Mouse (Mus musculus) heart, adult 2 months (tissue): ENCODE data around the gene Eif3j1. TPM values are rescaled to one million over a fixed set of nuclear protein-coding genes. Genes with fewer than 3 reads are reported as not detected.
"Not testable (repeated sequence)": the region's sequence is repeated elsewhere in the genome, so short reads cannot be mapped to it uniquely, and the experiment has no call there.

Experiments used
- DNase-seq, 2 experiments: peaks; one replicate each; pipeline ENCODE4 v3.0.0; 2021
- H3K27ac ChIP-seq: fragments of 200-600 bp; 2 replicates; pipeline ENCODE4 v1.8.1; 2022
- H3K27me3 ChIP-seq: fragments of 200-500 bp; 2 replicates; pipeline ENCODE4 v1.6.1; 2012; ENCODE audit warnings: mild to moderate bottlenecking, low read length, inconsistent platforms, mixed read lengths; ENCODE audit not compliant: control insufficient read depth, insufficient read depth
- H3K36me3 ChIP-seq: fragments of 200-500 bp; 2 replicates; pipeline ENCODE4 v1.6.1; 2012; ENCODE audit warnings: low read length, inconsistent platforms; ENCODE audit not compliant: control insufficient read depth, insufficient read depth
- H3K4me1 ChIP-seq: fragments of 200-500 bp; 2 replicates; pipeline ENCODE4 v1.6.1; 2011; ENCODE audit warnings: low read length; ENCODE audit not compliant: control insufficient read depth, insufficient read depth
- H3K4me3 ChIP-seq: fragments of 200-600 bp; 2 replicates; pipeline ENCODE4 v1.8.1; 2022
- H3K79me2 ChIP-seq: fragments of 200-500 bp; replicated peaks from 2 replicates; pipeline ENCODE4 v1.6.1; 2012; ENCODE audit warnings: mild to moderate bottlenecking, inconsistent platforms, low read length, moderate library complexity, mixed read lengths; ENCODE audit not compliant: control insufficient read depth, insufficient read depth
- H3K9ac ChIP-seq: fragments of 200-500 bp; 2 replicates; pipeline ENCODE4 v1.6.1; 2012; ENCODE audit warnings: low read depth, mild to moderate bottlenecking, control low read depth, inconsistent platforms, low read length, mixed read lengths
- CTCF ChIP-seq: fragments of 200-600 bp; IDR thresholded peaks from 2 replicates; pipeline ENCODE4 v1.8.1; 2022; ENCODE audit warnings: antibody characterized with exemption, mild to moderate bottlenecking, moderate library complexity
- EP300 ChIP-seq: fragments of 200-500 bp; IDR thresholded peaks from 2 replicates; pipeline ENCODE4 v1.6.1; 2011; ENCODE audit warnings: low read depth, low read length, control low read depth; ENCODE audit not compliant: insufficient read depth
- POLR2A ChIP-seq: fragments of 200-500 bp; IDR thresholded peaks from 2 replicates; pipeline ENCODE4 v1.6.1; 2011; ENCODE audit warnings: mild to moderate bottlenecking, low read depth, low read length, control low read depth; ENCODE audit not compliant: insufficient read depth
- WGBS: fragments of 180-500 bp; shearing (Covaris S2); methylation state at CpG from one replicate; pipeline ENCODE4 v1.1.7; 2018; 5-methylcytosine and 5-hydroxymethylcytosine counted together
- intact Hi-C: fragments of 180-260 bp; cut with DNase I; formaldehyde crosslinking; loops from one replicate; pipeline ENCODE4 v1.15.1; 2025
- long read RNA-seq: library from polyadenylated mRNA; stranded (forward); transcript quantifications from one replicate; pipeline ENCODE4 v2.0.0, GENCODE M21; 2021
- polyA plus RNA-seq: library from polyadenylated mRNA; depleted of rRNA; stranded (reverse); fragments of >200 nt; gene quantifications from 2 replicates; pipeline ENCODE4 v1.2.3, GENCODE M21; 2012; rRNA removed
- total RNA-seq, 2 experiments: library from RNA; stranded (reverse); gene quantifications; 2 replicates each; pipeline ENCODE4 v1.2.3; 2021

Gene Eif3j1
- total RNA-seq (10 to 100 TPM; 20.0 to 22.2 TPM), polyA plus RNA-seq (4.7 and 15.6 TPM in 2 replicates)
- long read RNA-seq, full-length matches to known transcripts: 71 of 77 reads
- long read RNA-seq, partial matches to known transcripts: 1 of 77 reads
- long read RNA-seq, other reads (novel, unspliced or antisense): 5 of 77 reads

DNA sequence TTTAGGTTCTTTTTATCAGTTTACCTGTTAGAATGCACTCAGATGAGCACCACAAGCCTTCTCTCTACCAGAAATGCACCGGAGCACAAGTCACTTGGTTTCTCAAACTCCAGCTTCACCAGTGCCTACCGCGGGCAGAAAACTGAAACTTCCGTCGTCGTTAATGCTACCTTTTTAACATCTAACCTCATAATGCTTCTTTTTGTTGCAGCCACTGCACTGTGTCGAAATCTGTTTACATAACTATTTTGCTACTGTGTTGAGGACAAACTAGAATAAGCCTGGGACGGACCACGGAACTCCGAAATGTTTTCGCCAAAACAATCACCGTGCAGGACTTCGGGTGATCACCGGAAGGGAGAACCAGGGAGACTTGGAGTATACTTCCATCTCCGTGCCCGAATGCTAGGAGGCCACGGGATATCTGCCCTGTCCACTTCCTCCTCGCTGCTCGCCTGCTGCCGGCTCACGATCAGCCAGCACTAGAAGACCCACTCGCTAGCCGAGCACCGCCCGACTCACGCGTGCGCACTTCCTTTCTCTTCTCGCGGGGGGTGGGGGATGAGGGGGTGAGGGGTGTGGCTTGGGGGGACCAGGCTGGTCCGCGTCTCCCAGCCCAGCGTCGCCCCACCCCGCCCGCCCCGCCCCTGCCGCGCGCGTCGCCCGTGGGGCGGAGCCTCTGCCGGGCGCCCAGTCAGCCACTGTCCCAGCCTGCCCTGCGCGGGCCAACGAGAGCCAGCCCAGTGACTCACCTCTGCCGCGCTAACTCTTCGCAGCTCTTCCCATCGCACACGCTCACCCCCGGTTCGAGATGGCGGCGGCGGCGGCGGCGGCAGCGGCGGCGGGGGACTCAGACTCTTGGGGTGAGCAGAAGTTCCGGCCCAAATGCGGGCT is at the start of gene Eif3j1:
Gene Eif3j1 (plus strand): TSS at position 685 of the 894 bp plus-strand sequence.
- TF ChIP-seq EP300 (peak; percentile 69), CTCF (no peak), POLR2A (peak; percentile 100)
- intact Hi-C loops: loop anchor here (5.0 kb wide), 2 partner anchors 71 to 89 kb away; partner anchors contain the start of genes Ctdspl2, Mageb3 and Spg11
- Histone ChIP-seq H3K4me3 (peak within 1 kb of the TSS; percentile 97), H3K9ac (peak within 1 kb of the TSS; percentile 84), H3K4me1 (peaks cover 5% of the 10 kb centered on the region), H3K79me2 (no peaks in the 10 kb centered on the region), H3K36me3 (peaks cover 20% of the 10 kb centered on the region), H3K27ac (peak within 1 kb of the TSS; percentile 98), H3K27me3 (no peaks in the 10 kb centered on the region)
- WGBS: under 1% methylated on average over 64 of the region's 67 CpGs
- DNase-seq: peak; percentile 92 to 94

DNA sequence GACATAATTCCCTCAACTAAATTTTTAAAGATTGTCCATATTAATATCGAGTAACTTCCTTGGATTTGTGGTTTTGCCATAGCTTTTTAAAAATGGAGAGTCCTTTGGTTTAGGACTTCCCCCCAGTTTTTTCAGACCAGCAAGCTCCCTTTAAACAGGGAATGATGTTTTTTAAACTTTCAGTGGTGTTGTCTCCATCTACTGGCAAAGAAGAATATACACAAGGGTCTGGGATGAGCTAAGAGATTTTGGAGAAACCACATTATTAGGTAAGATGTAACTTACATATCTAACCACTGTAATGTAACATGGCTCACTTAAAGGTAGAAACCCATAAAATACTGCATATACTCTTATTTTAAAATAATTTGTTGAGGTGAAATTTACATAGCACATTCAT is 32.6 kb upstream of the Eif3j1 start:
- TF ChIP-seq CTCF (peak; percentile 58), EP300 (no peak)
- Histone ChIP-seq H3K27me3 (no peaks in the 10 kb centered on the region), H3K4me1 (no peaks in the 10 kb centered on the region), H3K36me3 (no peaks in the 10 kb centered on the region; the same call in none of the 2 replicates), H3K9ac (no peak overlapping the region), H3K4me3 (no peak overlapping the region), H3K79me2 (peaks cover 1% of the 10 kb centered on the region; the same call in 1 of the 2 replicates), H3K27ac (no peak overlapping the region)
- no peak for DNase-seq
- intact Hi-C loops: no loop called here
- 79% methylated on average over 1 of the region's 1 CpGs for WGBS

DNA sequence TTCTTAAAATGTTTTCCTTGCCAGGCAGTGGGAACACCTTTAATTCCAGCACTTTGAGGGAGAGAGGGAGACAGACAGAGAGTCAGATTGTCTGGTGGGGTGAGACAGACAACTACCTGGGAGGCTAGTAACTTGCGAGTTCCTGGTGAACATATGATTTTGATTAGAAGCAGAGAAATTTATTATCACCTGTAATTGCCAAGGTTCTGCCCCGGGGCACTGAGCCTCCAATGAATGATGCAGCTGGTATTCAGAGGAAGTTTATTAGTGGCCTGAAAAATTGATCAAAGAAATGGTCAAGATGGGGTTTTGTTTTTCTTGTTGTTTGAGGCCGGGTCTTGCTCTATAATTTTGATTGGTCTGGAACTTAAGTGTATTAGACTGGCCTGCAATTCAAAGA is 19.5 kb upstream of the Eif3j1 start:
- DNase-seq: no peak
- H3K4me1 ChIP-seq: no peaks in the 10 kb centered on the region
- no peak overlapping the region for H3K9ac ChIP-seq
- H3K27ac ChIP-seq: no peak overlapping the region
- TF ChIP-seq CTCF (no peak), EP300 (no peak), POLR2A (no peak)
- H3K36me3 ChIP-seq: no peaks in the 10 kb centered on the region
- H3K27me3 ChIP-seq: no peaks in the 10 kb centered on the region
- no peak overlapping the region for H3K4me3 ChIP-seq
- intact Hi-C loops: no loop called here
- WGBS: 95% methylated on average over 3 of the region's 3 CpGs
- H3K79me2 ChIP-seq: no peaks in the 10 kb centered on the region

DNA sequence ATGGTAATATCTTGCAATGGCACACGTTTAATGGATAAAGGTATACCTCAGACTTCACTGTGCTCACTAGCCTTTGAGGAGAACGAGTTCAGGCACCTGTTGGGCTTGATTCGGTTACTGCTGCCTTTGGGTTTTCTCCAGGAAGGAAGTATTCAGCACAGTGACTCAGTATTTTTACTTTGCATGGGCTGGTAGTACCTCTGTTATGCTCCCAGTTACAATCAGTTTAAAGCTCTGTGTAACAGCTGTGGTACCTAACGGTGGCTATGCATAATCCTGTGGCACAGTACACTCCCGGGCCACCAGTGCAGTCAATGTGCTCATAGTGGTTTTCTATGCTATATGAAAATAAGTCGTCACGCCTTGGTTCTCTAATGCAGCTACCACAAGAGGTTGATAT is 16.9 kb upstream of the Eif3j1 start:
- intact Hi-C loops: no loop called here
- no peaks in the 10 kb centered on the region for H3K36me3 ChIP-seq
- H3K79me2 ChIP-seq: no peaks in the 10 kb centered on the region
- H3K27ac ChIP-seq: no peak overlapping the region
- H3K4me1 ChIP-seq: no peaks in the 10 kb centered on the region
- no peaks in the 10 kb centered on the region for H3K27me3 ChIP-seq
- no peak for DNase-seq
- no peak overlapping the region for H3K9ac ChIP-seq
- no peak overlapping the region for H3K4me3 ChIP-seq
- no peak for TF ChIP-seq POLR2A
- no peak for TF ChIP-seq EP300
- no peak for TF ChIP-seq CTCF
- 83% methylated on average over 7 of the region's 7 CpGs for WGBS

DNA sequence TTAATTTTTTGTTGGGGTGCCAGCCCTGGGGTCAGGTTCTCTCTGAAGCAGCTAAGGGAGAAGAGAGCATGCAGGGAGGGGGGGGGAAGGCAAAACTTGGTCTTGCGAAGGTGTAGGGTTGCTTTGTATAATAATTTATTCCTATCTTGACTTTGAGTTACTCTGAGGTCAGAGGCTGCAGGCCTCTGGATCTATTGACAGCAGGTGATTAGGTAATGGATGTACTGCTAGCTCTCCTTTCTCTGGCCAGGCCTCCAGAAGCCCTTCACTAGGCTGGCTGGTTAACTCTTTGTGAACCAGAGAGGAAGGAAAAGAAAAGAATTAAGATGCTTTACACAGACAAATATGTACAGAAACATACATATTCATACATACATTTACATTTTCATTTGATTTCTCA is 9.6 kb upstream of the Eif3j1 start:
- Histone ChIP-seq H3K27ac (no peak overlapping the region), H3K4me1 (no peaks in the 10 kb centered on the region), H3K36me3 (no peaks in the 10 kb centered on the region), H3K79me2 (no peaks in the 10 kb centered on the region), H3K9ac (no peak overlapping the region), H3K4me3 (no peak overlapping the region), H3K27me3 (no peaks in the 10 kb centered on the region)
- 76% methylated on average over 1 of the region's 1 CpGs for WGBS
- intact Hi-C loops: no loop called here
- DNase-seq: no peak
- no peak for TF ChIP-seq CTCF

DNA sequence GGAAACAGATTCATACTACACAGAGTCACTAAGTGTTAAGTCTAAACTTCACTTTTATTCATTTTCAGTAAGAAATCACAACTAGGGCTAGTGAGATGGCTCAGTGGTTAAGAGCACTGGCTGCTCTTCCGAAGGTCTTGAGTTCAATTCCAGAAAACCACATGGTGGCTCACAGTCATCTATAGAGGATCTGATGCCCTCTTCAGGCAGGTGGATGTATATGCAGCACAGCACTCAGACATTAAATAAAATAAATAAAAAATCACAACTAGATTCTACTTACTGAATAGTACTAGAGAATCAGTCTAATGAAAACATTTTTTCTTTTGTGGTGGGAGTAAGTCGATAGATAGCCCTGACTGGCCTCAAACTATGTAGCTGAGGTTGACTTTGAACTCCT is 6.1 kb upstream of the Eif3j1 start:
- H3K36me3 ChIP-seq: no peaks in the 10 kb centered on the region
- no peak for DNase-seq
- H3K79me2 ChIP-seq: no peaks in the 10 kb centered on the region
- H3K27ac ChIP-seq: no peak overlapping the region
- H3K27me3 ChIP-seq: no peaks in the 10 kb centered on the region
- 71% methylated on average over 2 of the region's 2 CpGs for WGBS
- peak; percentile 64 for TF ChIP-seq CTCF
- TF ChIP-seq EP300: no peak
- no peaks in the 10 kb centered on the region for H3K4me1 ChIP-seq
- no peak overlapping the region for H3K4me3 ChIP-seq
- intact Hi-C loops: no loop called here
- no peak overlapping the region for H3K9ac ChIP-seq

DNA sequence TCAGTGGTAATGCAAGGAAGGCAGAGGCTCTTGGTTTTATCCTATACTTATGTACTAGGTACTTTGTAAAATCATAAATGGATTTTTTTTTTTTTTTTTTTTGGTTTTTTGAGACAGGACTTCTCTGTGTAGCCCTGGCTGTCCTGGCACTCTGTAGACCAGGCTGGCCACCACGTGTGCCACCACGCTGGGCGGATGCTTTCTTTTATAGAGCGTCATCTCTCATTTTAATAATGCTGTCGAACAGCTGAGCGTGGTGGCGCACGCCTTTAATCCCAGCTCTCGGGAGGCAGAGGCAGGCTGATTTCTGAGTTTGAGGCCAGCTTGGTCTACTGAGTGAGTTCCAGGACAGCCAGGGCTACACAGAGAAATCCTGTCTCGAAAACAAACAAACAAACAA is 1.3 kb upstream of the Eif3j1 start:
- peak in 1 of 2 experiments; percentile 4 for DNase-seq
- not testable (repeated sequence) for H3K27ac ChIP-seq, H3K4me3 ChIP-seq, H3K27me3 ChIP-seq, H3K9ac ChIP-seq, H3K79me2 ChIP-seq, H3K4me1 ChIP-seq
- intact Hi-C loops: loop anchor here (5.0 kb wide), 2 partner anchors 70 to 90 kb away; partner anchors contain the start of genes Ctdspl2, Mageb3 and Spg11
- 93% methylated on average over 10 of the region's 10 CpGs for WGBS
- peaks cover 15% of the 10 kb centered on the region for H3K36me3 ChIP-seq
